ENCODE assay signal across 12 mouse cellular contexts in genomic region chr9:58584323-58584722, GRCm38 (mm10). TPM values are rescaled to one million over a fixed set of nuclear protein-coding genes. Genes with fewer than 3 reads are reported as not detected.
A peak's percentile ranks its signal among the peaks of the same experiment; 100 is the strongest.
DNase-seq lines count a peak whose midpoint lies in the region; ATAC-seq lines count a peak whose summit lies in the region.
"Had no signal": no experiment of that assay in that cellular context is flagged by ENCODE, and none has a peak within 500 bp of the region (broad histone marks: within the 10 kb centered on the region; RNA-seq: fewer than 3 reads in every experiment).

No protein-coding gene starts in this region.

- peak overlapping the region; percentile 92 for H3K4me2 ChIP-seq in heart, embryonic 13.5 days
- H3K4me2 ChIP-seq in hindbrain, embryonic 16.5 days (ENCODE audit: low read length): peak overlapping the region; percentile 12; the same call in 1 of the 2 replicates
- peak overlapping the region; percentile 76 for H3K4me2 ChIP-seq in neural tube, embryonic 13.5 days

- DNase-seq in heart, adult 8-10 months (ENCODE audit: low spot score): no peak
- DNase-seq in cerebellum, adult 11 months: no peak
- DNase-seq: cerebellum, postnatal 14 days; gastrocnemius, postnatal 36 days; kidney, adult 2 months; right cerebral cortex, postnatal 14 days had no signal

- H3K9me3 ChIP-seq in heart, embryonic 13.5 days: no peaks in the 10 kb centered on the region
- H3K9me3 ChIP-seq in megakaryocyte, embryonic 14.5 days: no peaks in the 10 kb centered on the region
- H3K9me3 ChIP-seq in hindbrain, embryonic 16.5 days (ENCODE audit: control insufficient read depth, low read length): no peaks in the 10 kb centered on the region
- no peaks in the 10 kb centered on the region for H3K9me3 ChIP-seq in neural tube, embryonic 13.5 days

- WGBS in heart, embryonic 13.5 days: 80% methylated on average over 1 of the region's 1 CpGs
- 82% methylated on average over 1 of the region's 1 CpGs for WGBS in hindbrain, embryonic 16.5 days
- 65% methylated on average over 1 of the region's 1 CpGs for WGBS in neural tube, embryonic 13.5 days

- no peak for ATAC-seq in heart, embryonic 13.5 days (ENCODE audit: extremely low read depth, insufficient number of reproducible peaks, low FRiP score, low TSS enrichment)
- ATAC-seq in megakaryocyte, adult 5-6 weeks (ENCODE audit: poor library complexity, severe bottlenecking): no peak
- ATAC-seq in hindbrain, embryonic 16.5 days: no peak
- ATAC-seq in neural tube, embryonic 13.5 days (ENCODE audit: low read depth): no peak
- ATAC-seq: CD4-positive, CD25-positive, alpha-beta regulatory T cell, adult 4 months had no signal

- peaks cover 39% of the 10 kb centered on the region for H3K4me1 ChIP-seq in heart, embryonic 13.5 days
- H3K4me1 ChIP-seq in megakaryocyte, embryonic 14.5 days: peaks cover 65% of the 10 kb centered on the region
- peaks cover 10% of the 10 kb centered on the region for H3K4me1 ChIP-seq in hindbrain, embryonic 16.5 days (ENCODE audit: control insufficient read depth, insufficient read depth, low read depth, low read length)
- H3K4me1 ChIP-seq in neural tube, embryonic 13.5 days (replicated peaks): peaks cover 28% of the 10 kb centered on the region

- 0 out of 2 replicates have a peak overlapping the region, but pooled peaks have one; percentile 8 for H3K4me3 ChIP-seq in heart, embryonic 13.5 days
- H3K4me3 ChIP-seq in megakaryocyte, embryonic 14.5 days (replicated peaks): peak overlapping the region; percentile 97
- H3K4me3 ChIP-seq in hindbrain, embryonic 16.5 days (ENCODE audit: low read length): no peak overlapping the region
- H3K4me3 ChIP-seq in neural tube, embryonic 13.5 days: no peak overlapping the region

- 0 out of 2 replicates have a peak, but pooled peaks cover 4% of the 10 kb centered on the region for H3K36me3 ChIP-seq in heart, embryonic 13.5 days
- H3K36me3 ChIP-seq in megakaryocyte, embryonic 14.5 days (replicated peaks; ENCODE audit: low read length): peaks cover 6% of the 10 kb centered on the region
- no peaks in the 10 kb centered on the region for H3K36me3 ChIP-seq in hindbrain, embryonic 16.5 days (ENCODE audit: control insufficient read depth, insufficient read depth, low read length)
- no peaks in the 10 kb centered on the region for H3K36me3 ChIP-seq in neural tube, embryonic 13.5 days

- no peaks in the 10 kb centered on the region for H3K27me3 ChIP-seq in heart, embryonic 13.5 days (replicated peaks)
- no peaks in the 10 kb centered on the region for H3K27me3 ChIP-seq in megakaryocyte, embryonic 14.5 days (replicated peaks)
- no peaks in the 10 kb centered on the region for H3K27me3 ChIP-seq in hindbrain, embryonic 16.5 days (replicated peaks; ENCODE audit: control insufficient read depth, insufficient read depth, low read length)
- no peaks in the 10 kb centered on the region for H3K27me3 ChIP-seq in neural tube, embryonic 13.5 days

- H3K27ac ChIP-seq in heart, embryonic 13.5 days (replicated peaks): no peak overlapping the region
- no peak overlapping the region for H3K27ac ChIP-seq in hindbrain, embryonic 16.5 days (ENCODE audit: low read depth, low read length)
- no peak overlapping the region for H3K27ac ChIP-seq in neural tube, embryonic 13.5 days (replicated peaks)

- no peak overlapping the region; the same call in 1 of the 2 replicates for H3K9ac ChIP-seq in heart, embryonic 13.5 days
- no peak overlapping the region; the same call in 1 of the 2 replicates for H3K9ac ChIP-seq in hindbrain, embryonic 16.5 days (ENCODE audit: low read depth, low read length)
- no peak overlapping the region for H3K9ac ChIP-seq in neural tube, embryonic 13.5 days

RNA-seq across cellular contexts. Expression of gene Nptn, which starts 2.3 kb away (rescaled TPM):
- polyA plus RNA-seq in heart, embryonic 13.5 days (2015; fragmentation: Nextera tagmentation; extraction: Ambion mirVana): 119 and 124 TPM in 2 replicates
- 100 to 1,000 TPM; 124 to 138 (median 128) TPM for total RNA-seq in heart, adult 8-10 months (2022)
- 231 and 377 TPM in 2 replicates for polyA plus RNA-seq in megakaryocyte, embryonic 14.5 days (2012; ENCODE audit: insufficient read depth, low replicate concordance)
- 493 and 520 TPM in 2 replicates for total RNA-seq in megakaryocyte, adult 5-6 weeks (2015)
- 221 and 239 TPM in 2 replicates for total RNA-seq in megakaryocyte, adult 5-6 weeks (2017)
- polyA plus RNA-seq in hindbrain, embryonic 16.5 days (2015; fragmentation: Nextera tagmentation; extraction: Ambion mirVana): 216 and 258 TPM in 2 replicates
- 156 and 161 TPM in 2 replicates for polyA plus RNA-seq in neural tube, embryonic 13.5 days (2015; fragmentation: Nextera tagmentation; extraction: Ambion mirVana)

RNA-seq across cellular contexts. Expression of gene Cd276, which starts 29.1 kb away (rescaled TPM):
- polyA plus RNA-seq in heart, embryonic 13.5 days (2015; fragmentation: Nextera tagmentation; extraction: Ambion mirVana): 32.1 and 34.1 TPM in 2 replicates
- 10 to 100 TPM in 1 of 4 experiments, 1 to 10 TPM in 3; 7.0 to 11.4 (median 8.2) TPM for total RNA-seq in heart, adult 8-10 months (2022)
- 0.52 and 1.3 TPM in 2 replicates for polyA plus RNA-seq in megakaryocyte, embryonic 14.5 days (2012; ENCODE audit: insufficient read depth, low replicate concordance)
- 0.11 and 0.40 TPM in 2 replicates for total RNA-seq in megakaryocyte, adult 5-6 weeks (2015)
- 0.12 and 0.40 TPM in 2 replicates for total RNA-seq in megakaryocyte, adult 5-6 weeks (2017)
- 24.6 and 33.7 TPM in 2 replicates for polyA plus RNA-seq in hindbrain, embryonic 16.5 days (2015; fragmentation: Nextera tagmentation; extraction: Ambion mirVana)
- polyA plus RNA-seq in neural tube, embryonic 13.5 days (2015; fragmentation: Nextera tagmentation; extraction: Ambion mirVana): 40.7 and 42.1 TPM in 2 replicates
- polyA plus RNA-seq: CD4-positive, CD25-positive, alpha-beta regulatory T cell, adult 4 months had no signal

Comparison
In these comparisons a context has a peak if more than half of its experiments do, and no peak if none do; other contexts are left out.
1. H3K4me2 ChIP-seq: peak in every context shown above with its lines; median percentile 92 in heart, embryonic 13.5 days; 76 in neural tube, embryonic 13.5 days; 12 in hindbrain, embryonic 16.5 days.
2. H3K4me3 ChIP-seq: peak in heart, embryonic 13.5 days (single experiment) and megakaryocyte, embryonic 14.5 days (single experiment); none in hindbrain, embryonic 16.5 days (single experiment) and neural tube, embryonic 13.5 days (single experiment).
3. RNA of gene Cd276, which starts 29.1 kb away (polyA plus RNA-seq): 40.7 to 42.1 TPM in neural tube, embryonic 13.5 days, 32.1 to 34.1 TPM in heart, embryonic 13.5 days and 24.6 to 33.7 TPM in hindbrain, embryonic 16.5 days; 0.52 to 1.3 TPM in megakaryocyte, embryonic 14.5 days; every median in the first group is over 10 times any median in the second.